Mouse (Mus musculus) adrenal gland, adult 2 months (tissue): ENCODE measurements at regions not wholly inside any gene's neighbourhood (a gene's known extent, or its start where the extent isn't known, plus 50 kb on each side); places are given as distances from the start of the nearest gene placed in this dataset.
A peak's percentile ranks its signal among the peaks of the same experiment; 100 is the strongest.

Experiments
- DNase-seq: peaks from one replicate; pipeline ENCODE4 v3.0.0; 2021

GRCm38 (mm10) chr16:39285028-39285744 lies 392.7 kb downstream of the Igsf11 start:
- no peak for DNase-seq

GRCm38 (mm10) chr16:39286797-39287565 lies 394.5 kb downstream of the Igsf11 start:
- no peak for DNase-seq

- DNase-seq = no peak
Measured at GRCm38 (mm10) chr16:39298856-39299255, 406.4 kb downstream of the Igsf11 start.

GRCm38 (mm10) chr16:39302902-39303361 lies 410.5 kb downstream of the Igsf11 start:
- DNase-seq = no peak

GRCm38 (mm10) chr16:39303371-39303770 lies 410.9 kb downstream of the Igsf11 start:
- DNase-seq = no peak

- DNase-seq = no peak
Measured at GRCm38 (mm10) chr16:39307951-39308350, 415.5 kb downstream of the Igsf11 start.

- peak; percentile 44 for DNase-seq
Measured at GRCm38 (mm10) chr16:39316752-39317594, 424.5 kb downstream of the Igsf11 start.

GRCm38 (mm10) chr16:39325627-39326026 lies 433.2 kb downstream of the Igsf11 start:
- DNase-seq = no peak

GRCm38 (mm10) chr16:39363657-39364056 lies 471.2 kb downstream of the Igsf11 start:
- DNase-seq = no peak

GRCm38 (mm10) chr16:39368276-39368675 lies 475.8 kb downstream of the Igsf11 start:
- no peak for DNase-seq

GRCm38 (mm10) chr16:39374616-39375015 lies 482.1 kb downstream of the Igsf11 start:
- DNase-seq = no peak

- no peak for DNase-seq
Measured at GRCm38 (mm10) chr16:39379959-39380358, 487.5 kb downstream of the Igsf11 start.

- peak; percentile 38 for DNase-seq
Measured at GRCm38 (mm10) chr16:39389943-39390342, 497.5 kb downstream of the Igsf11 start.

GRCm38 (mm10) chr16:39390626-39391025 lies 498.2 kb downstream of the Igsf11 start:
- peak; percentile 45 for DNase-seq

GRCm38 (mm10) chr16:39402101-39402749 lies 509.8 kb downstream of the Igsf11 start:
- no peak for DNase-seq

- DNase-seq = no peak
Measured at GRCm38 (mm10) chr16:39431581-39431980, 539.1 kb downstream of the Igsf11 start.

GRCm38 (mm10) chr16:39445740-39446139 lies 538.4 kb upstream of the Lsamp start:
- DNase-seq = no peak

GRCm38 (mm10) chr16:39453400-39454138 lies 530.6 kb upstream of the Lsamp start:
- DNase-seq = no peak
